Mouse (Mus musculus) layer of hippocampus, adult 18-20 months (tissue): ENCODE results near the gene Zmpste24. TPM values are rescaled to one million over a fixed set of nuclear protein-coding genes. Genes with fewer than 3 reads are reported as not detected.
"Not testable (repeated sequence)": the region's sequence is repeated elsewhere in the genome, so short reads cannot be mapped to it uniquely, and the experiment has no call there.

ENCODE experiments used
- DNase-seq, 2 experiments: peaks; one replicate each; pipeline ENCODE4 v3.0.0; 2022; ENCODE audit warnings: low spot score in 2 of 2
- long read RNA-seq: library from polyadenylated mRNA; stranded (forward); transcript quantifications from one replicate; pipeline ENCODE4 v2.0.0, GENCODE M21; 2021
- total RNA-seq, 2 experiments: library from RNA; stranded (reverse); gene quantifications; 2 replicates each; pipeline ENCODE4 v1.2.3; 2021

Zmpste24 gene
- 10 to 100 TPM; 23.8 to 25.4 TPM for total RNA-seq
- long read RNA-seq, transcript Zmpste24-201 (10 exons, 3,429 nt) = major isoform, 39 of 40 reads
- long read RNA-seq, partial matches to known transcripts = 1 of 40 reads
- long read RNA-seq, other reads (novel, unspliced or antisense) = 0 of 40 reads

DNA sequence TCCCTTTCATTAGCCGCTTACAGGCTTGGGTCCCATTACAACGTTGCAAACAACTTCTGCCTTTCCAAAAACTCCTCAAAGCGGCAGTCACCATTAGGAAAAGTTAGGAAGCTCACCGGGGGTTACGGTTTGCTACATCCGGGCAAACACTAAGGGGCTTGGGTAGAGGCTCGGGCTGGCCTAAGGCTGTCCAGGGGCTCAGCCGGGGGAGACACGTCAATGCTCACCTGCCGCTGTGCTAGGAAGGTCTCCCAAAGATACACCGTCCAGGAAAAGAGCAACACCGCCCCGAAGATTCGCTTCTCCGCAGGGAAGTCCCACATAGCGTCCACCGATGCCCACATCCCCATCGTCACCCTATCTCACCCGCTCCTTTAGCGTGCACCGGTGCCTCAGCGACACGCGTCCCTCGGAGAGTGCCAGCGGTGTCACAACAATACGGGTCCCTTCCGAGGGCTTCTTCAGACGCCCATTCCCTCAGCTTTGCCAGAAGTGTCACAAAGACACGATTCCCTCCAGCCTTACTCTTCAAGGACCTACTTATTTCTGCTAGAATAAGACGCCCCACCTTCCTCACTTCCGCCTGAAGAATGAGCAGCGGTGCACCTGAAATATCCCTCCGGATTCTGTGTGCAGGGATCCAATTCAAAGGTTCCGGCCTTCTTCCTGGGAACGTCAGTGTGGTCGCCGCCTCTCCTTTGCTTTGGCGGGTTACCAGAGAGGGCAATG lies at the start of gene Zmpste24:
Gene Zmpste24 (minus strand): TSS at position 592 of the 729 bp plus-strand sequence.
- peak; percentile 80 to 91 for DNase-seq

- no peak for DNase-seq
These were observed 11.1 kb upstream of the Zmpste24 start, which contains the start of gene Tmco2 for GRCm38 (mm10) chr4:121109126-121109525. Tmco2 (minus strand) TSS chr4:121109226.

DNA sequence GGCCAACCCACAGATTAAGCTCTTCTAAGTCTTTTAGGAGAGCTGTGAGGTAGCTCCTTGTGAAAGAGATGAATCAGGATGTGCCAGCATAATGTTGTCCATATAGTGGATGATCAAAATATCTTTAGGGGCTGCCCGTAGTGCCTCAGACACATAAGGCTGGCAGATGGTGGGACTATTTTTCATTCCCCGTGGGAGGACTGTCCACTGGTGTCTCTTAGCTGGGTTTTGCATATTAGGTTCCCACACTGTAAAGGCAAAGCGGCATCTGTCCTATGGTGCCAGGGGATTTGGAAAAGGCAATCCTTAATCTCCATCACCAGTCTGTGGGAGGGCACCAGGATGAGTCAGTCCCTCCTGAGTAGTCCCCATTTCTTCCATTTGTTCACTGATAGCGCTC lies 5.3 kb upstream of the Zmpste24 start:
- DNase-seq = no peak

- DNase-seq = no peak
These were observed 7.8 kb downstream of the Zmpste24 start for GRCm38 (mm10) chr4:121090211-121090610.

- no peak for DNase-seq
These were observed 9.3 kb downstream of the Zmpste24 start for GRCm38 (mm10) chr4:121088696-121089095.

GRCm38 (mm10) chr4:121084506-121084905 lies 13.5 kb downstream of the Zmpste24 start:
- no peak for DNase-seq

GRCm38 (mm10) chr4:121080395-121080794 lies 17.6 kb downstream of the Zmpste24 start:
- DNase-seq = peak in 1 of 2 experiments; percentile 5

DNA sequence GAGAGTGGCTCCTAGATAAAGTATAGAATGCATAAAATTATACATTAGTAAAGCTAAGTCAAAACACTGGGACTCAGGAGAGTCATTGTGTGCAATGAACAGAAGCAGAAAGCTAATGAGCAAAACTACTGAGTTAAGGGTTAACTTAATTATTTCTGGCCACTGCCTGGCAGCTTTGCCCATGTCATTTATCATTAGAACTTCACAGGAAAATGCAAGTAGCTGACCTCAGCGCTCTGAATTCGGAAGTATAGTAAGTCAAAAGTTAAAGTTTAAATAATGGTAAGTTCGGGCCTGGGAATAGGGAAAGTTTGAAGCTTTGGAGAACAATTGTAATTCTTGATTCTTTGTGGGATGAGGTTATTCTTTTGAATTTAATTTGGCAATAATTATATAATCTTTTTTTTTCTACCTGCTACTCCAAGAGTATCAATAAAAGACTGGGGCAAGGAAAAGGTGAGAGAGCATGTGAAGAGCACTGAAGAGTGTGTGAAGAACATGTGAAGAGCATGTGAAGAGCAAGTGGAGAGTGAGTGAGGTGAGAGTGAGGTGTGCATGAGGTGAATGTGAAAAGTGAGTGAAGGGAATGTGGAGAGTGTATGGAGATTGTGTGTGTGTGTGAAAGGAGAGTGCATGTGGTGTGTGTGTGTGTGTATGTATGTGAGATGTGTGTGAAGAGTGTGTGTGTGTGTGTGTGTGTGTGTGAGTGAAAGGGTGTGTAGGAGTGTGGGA lies 20.0 kb downstream of the Zmpste24 start:
- DNase-seq = no peak

DNA sequence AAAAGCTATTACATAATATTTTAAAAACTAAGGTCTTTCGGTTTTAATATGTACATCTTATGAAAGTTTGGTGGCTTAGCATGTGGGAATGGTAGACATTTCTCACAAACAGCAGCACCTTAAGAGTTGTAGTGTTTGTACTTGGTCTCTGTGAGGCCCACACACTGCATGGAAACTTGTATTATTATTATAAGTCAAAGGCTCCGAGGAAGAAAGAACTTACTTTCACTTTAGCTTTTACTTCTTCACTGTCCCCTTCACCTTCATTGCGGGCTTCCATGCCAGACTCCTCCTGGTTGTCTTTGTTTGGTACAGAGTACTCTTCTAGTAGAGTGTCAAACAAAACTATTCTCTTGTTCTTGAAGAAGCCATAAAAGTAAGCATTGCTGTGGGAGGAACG lies 23.8 kb downstream of the Zmpste24 start:
- DNase-seq = no peak

DNA sequence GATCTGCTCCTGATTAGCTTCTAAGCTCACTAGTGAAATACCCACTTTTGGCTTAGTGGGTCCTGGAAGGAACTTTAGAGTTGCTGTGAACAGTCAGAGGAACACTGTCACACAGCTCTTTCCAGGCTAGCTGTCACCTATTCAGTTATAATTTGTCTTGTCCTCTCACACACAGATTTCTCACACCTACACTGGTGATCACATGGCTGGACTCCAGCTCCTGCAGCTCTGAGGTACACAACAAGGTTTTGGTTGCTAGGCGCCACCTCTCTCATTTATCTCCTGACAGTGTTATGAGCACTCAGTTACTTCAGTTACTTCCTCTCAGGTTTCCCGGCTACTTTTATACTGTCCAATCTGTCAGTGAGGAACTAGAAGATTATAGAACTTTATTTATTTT lies 32.7 kb downstream of the Zmpste24 start:
- DNase-seq = no peak

DNA sequence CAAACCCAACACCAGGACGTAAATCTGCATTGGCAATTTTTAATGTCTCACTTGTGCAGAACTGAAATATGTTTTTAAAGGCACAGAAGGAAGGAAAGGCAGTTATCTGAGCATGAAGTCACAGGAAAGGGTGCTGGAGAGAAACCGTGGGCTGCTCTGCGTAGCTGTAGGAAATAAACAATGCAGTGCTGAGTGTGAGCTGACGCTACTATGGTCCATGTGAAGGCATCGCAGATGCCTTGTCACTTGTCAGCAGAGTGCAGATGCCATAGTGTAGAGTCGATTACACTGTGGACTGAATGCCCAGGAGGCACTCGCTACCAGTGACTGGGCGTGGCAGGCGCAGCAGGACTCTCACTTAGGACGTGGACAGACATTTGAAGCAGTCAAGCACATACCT lies 38.8 kb downstream of the Zmpste24 start:
- not testable (repeated sequence) for DNase-seq

DNA sequence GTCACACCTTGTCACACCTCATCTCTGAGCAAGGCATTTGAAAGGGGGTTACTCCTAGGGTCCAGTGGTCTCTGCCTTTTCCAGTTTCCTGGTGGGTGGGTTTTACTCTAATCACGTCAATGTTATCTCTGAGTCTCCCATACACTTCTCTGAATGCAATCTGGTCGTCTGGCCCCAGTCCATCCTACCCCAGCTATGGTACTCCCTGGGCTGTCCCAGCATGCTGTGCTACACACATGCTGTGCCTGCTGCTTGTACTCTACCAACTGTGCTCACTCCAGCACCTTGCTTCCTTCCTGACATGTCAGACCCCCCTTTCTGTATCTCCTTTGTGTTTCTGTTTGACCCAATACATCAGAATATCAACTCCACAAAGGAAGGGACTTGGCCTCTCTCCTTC lies 41.0 kb downstream of the Zmpste24 start:
- peak in 1 of 2 experiments; percentile 37 for DNase-seq

DNA sequence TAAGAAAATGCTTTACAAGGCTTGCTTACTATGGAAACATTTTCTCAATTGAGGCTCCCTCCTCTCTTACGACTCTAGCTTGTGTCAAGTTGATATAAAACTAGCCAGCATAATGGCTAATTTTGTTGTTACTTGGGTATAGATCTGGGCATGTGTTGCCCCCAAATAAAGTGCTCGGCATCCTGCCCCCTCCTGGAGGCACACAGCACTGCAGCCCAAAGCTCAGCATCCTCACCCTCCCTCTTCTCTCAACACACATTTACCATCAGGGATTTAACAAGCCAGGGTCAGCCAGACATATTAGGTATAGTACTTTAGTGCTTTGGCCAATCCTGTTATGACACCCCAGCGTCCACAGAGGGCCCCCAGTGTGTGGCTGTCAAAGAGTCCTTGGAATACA lies 41.7 kb downstream of the Zmpste24 start:
- peak in 1 of 2 experiments; percentile 22 for DNase-seq

GRCm38 (mm10) chr4:121052454-121053323 lies 45.4 kb downstream of the Zmpste24 start:
- DNase-seq = no peak

DNA sequence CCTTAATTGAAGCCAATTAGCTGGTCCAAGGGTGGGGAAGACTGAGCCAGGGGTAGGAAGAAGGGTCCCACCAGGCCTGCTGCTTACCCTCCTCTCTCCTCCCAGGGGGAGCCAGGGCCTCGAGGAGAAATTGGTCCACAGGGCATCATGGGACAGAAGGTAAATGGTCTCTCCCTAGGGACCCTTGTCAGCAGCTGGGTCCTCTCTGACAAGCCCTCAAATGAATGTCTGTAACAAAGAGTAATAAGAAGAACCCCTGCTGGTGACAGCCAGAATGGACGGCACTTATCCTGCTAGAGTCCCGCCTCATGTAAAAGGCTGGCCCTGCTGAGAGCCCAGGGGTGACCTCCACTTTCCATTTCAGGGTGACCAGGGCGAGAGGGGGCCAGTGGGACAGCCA lies 46.2 kb downstream of the Zmpste24 start:
- DNase-seq = no peak

DNA sequence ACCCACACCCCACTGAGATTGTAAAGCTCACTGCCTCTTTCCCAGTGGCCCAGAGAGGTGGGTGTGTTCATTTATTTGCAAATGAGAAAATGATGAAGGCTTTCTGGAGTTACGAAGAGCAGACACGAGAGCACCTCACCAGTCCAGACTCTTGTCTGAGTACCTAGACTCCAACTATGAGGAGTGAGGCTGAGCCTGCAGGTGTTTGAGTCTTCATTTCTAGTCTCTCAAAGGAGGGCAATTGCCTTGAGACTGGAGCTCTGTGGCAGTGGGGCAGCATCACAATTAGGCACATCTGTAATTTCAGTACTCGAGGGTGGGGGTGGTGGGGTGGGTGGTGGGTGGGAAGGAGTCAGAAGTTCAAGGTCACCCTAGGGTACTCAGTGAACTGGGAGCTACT lies 55.1 kb downstream of the Zmpste24 start:
- DNase-seq = no peak

DNA sequence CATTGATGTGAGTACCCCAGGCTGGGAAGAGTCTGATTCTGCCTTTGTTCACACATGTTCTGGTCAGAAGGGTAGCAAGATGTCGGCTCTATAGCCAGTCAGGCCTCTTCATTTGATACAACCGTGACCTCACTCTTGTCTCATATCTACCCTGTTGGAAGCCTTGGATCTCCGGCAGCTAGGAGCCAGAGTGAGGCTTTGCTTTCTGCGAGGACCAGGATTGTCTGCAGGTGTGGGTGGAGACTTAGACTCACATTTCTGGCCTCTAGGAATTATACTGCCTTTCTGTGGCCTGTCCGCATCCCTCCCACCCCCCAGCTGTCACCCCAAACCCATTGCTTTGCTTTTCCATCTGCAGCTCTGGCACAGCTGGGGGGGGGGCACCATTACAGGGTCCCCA lies 55.6 kb downstream of the Zmpste24 start:
- no peak for DNase-seq

DNA sequence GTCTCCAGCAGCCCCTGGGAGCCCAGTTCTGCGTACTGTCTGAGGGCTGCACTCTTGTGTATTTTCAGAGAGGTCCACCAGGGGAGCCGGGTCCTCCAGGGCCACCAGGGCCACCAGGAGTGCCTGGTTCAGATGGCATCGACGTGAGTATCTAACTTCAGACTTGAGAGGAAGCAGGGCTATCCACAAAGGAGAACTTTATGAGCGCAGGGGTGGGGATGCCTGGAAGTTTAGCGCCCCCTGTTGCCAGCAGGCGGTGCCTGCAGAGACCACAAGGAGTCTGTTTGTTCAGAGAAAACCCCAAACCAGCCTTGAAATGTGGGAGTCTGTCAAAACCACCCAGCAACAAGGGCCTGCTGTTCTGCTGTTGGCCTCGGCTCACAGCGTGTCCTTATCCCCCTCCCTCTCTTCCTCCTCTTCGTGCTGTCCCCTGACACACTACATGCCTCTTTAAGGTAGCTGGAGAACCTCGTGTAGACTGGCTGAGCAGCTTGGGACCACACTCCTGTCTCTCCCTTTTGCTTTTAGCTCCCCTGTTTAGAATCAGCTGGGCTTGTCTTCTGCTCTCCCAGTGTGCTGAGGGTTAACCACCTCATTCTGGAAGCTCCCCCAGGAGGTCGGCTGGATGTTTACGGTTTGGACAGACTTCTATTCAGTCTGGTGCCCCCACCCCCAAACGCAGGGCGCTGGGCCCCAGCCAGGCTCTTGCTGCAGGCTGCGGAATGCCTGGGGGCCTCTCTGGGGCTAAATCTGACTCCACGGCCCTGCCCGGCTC lies 57.0 kb downstream of the Zmpste24 start:
- peak; percentile 55 to 80 for DNase-seq

DNA sequence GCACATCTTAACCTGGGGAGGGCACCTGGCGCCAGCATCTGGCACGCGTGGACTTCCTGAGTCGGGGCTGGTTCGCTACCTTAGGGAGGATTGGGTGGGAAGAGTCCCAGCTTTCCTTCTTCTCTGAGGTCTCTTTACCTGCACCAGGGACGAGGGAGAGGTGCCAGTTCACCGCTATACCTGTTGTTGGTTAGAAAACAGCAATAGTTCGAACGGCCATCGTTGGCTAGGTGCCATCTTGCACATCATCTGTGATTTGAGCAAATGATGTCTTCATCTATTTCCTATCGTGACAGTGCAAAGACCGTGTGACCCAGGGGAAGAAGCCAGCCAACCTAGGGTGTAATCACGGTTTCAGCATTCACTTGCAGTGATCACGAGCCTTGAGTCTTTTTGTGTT lies 57.7 kb downstream of the Zmpste24 start:
- DNase-seq = no peak

DNA sequence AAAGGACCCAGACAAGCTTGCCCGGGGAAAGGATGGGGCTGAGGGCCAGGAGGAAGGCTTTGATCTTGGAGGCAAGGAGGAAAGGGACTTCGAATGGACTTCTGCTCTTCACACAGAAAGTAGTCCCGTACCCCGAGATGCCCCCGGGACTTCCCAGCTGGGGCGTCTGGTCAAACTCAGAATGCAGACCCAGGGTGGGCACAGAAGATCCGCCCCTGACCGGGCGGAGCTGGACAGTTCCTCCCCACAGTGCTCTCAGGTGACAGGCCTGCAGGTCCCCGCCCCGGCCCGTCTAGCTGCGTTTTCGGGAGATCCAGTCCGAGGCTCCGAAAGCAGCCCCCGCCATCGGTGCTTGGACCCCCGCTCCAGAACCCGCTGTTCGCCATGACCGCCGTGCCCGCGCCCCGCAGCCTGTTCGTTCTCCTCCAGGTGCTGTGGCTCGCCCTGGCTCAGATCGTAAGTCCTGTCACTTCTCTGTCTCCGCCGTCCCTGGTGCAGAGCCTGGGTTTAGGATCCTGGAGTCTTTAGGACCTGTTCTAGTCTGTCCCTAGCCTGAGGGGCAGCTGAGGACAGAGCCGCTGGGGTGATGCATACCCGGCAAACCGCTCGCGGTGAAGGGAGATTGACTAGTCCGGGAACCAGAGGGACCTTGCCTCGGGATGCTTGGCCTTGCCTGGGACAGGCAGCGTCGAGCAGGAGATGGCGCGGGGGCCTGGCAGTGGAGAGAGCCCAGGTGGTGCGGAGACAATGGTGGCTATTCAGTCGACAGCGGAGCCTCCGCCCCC lies 58.5 kb downstream of the Zmpste24 start, which contains the start of gene Col9a2:
Gene Col9a2 (plus strand): TSS at position 55 of the 785 bp plus-strand sequence.
- DNase-seq = no peak
